Mouse (Mus musculus) cerebellum, adult 2 months (tissue): ENCODE data around the gene Kif4. TPM values are rescaled to one million over a fixed set of nuclear protein-coding genes. Genes with fewer than 3 reads are reported as not detected.

Experiments
- DNase-seq, 2 experiments: peaks; one replicate each; pipeline ENCODE4 v3.0.0; 2021
- H3K27ac ChIP-seq: fragments of 200-500 bp; 2 replicates; pipeline ENCODE4 v1.5.1; 2012; ENCODE audit warnings: low read length, control low read depth, inconsistent platforms; ENCODE audit not compliant: insufficient read depth
- H3K27me3 ChIP-seq: fragments of 200-500 bp; 2 replicates; pipeline ENCODE4 v1.6.1; 2012; ENCODE audit warnings: inconsistent platforms, mild to moderate bottlenecking, low read length, moderate library complexity; ENCODE audit not compliant: control insufficient read depth, insufficient read depth
- H3K4me1 ChIP-seq: fragments of 200-500 bp; 2 replicates; pipeline ENCODE4 v1.6.1; 2011; ENCODE audit warnings: low read length; ENCODE audit not compliant: control insufficient read depth, insufficient read depth
- H3K4me3 ChIP-seq: fragments of 200-500 bp; replicated peaks from 2 replicates; pipeline ENCODE3; 2011; ENCODE audit warnings: mild to moderate bottlenecking, low read depth, low read length, control low read depth; ENCODE audit not compliant: insufficient read depth
- CTCF ChIP-seq: fragments of 200-500 bp; IDR thresholded peaks from 2 replicates; pipeline ENCODE4 v1.5.1; 2011; ENCODE audit warnings: low read depth, mild to moderate bottlenecking, control low read depth, low read length, moderate library complexity, borderline replicate concordance; ENCODE audit not compliant: insufficient read depth
- POLR2A ChIP-seq: fragments of 200-500 bp; IDR thresholded peaks from 2 replicates; pipeline ENCODE4 v1.6.1; 2011; ENCODE audit warnings: low read length, control low read depth, borderline replicate concordance; ENCODE audit not compliant: insufficient read depth
- WGBS: fragments of 180-500 bp; shearing (Covaris S2); methylation state at CpG from one replicate; pipeline ENCODE4 v1.1.7; 2018; 5-methylcytosine and 5-hydroxymethylcytosine counted together
- polyA plus RNA-seq: library from polyadenylated mRNA; depleted of rRNA; stranded (reverse); fragments of >200 nt; gene quantifications from 2 replicates; pipeline ENCODE4 v1.2.3, GENCODE M21; 2012

Gene Kif4
- polyA plus RNA-seq, 1 experiment, result 0.26 TPM

DNA sequence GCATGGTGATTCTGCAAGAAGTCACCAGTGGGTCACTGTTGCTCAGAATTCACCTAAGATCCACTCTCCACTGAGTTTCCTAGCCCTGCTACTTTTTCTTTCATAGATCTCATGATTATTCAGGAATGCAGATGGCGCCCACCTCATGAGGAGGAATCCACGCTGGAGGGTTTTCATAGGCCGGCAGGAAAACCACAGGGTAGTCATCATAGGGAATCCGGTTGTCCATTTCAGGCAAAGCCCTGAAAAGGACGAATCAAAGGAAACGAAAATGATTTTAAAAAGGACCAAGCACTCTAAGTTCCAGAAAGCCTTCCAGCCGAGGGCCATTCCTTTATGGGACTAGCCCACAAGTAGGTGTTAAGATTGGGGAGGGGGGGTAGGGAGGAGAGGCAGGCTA lies 391 bp upstream of the Kif4 start:
- no peaks in the 10 kb centered on the region for H3K4me1 ChIP-seq
- DNase-seq, result no peak
- 18% methylated on average over 7 of the region's 7 CpGs for WGBS
- no peak overlapping the region for H3K27ac ChIP-seq
- TF ChIP-seq CTCF, result no peak
- TF ChIP-seq POLR2A, result no peak
- H3K4me3 ChIP-seq, result peak overlapping the region; percentile 88
- no peaks in the 10 kb centered on the region for H3K27me3 ChIP-seq

DNA sequence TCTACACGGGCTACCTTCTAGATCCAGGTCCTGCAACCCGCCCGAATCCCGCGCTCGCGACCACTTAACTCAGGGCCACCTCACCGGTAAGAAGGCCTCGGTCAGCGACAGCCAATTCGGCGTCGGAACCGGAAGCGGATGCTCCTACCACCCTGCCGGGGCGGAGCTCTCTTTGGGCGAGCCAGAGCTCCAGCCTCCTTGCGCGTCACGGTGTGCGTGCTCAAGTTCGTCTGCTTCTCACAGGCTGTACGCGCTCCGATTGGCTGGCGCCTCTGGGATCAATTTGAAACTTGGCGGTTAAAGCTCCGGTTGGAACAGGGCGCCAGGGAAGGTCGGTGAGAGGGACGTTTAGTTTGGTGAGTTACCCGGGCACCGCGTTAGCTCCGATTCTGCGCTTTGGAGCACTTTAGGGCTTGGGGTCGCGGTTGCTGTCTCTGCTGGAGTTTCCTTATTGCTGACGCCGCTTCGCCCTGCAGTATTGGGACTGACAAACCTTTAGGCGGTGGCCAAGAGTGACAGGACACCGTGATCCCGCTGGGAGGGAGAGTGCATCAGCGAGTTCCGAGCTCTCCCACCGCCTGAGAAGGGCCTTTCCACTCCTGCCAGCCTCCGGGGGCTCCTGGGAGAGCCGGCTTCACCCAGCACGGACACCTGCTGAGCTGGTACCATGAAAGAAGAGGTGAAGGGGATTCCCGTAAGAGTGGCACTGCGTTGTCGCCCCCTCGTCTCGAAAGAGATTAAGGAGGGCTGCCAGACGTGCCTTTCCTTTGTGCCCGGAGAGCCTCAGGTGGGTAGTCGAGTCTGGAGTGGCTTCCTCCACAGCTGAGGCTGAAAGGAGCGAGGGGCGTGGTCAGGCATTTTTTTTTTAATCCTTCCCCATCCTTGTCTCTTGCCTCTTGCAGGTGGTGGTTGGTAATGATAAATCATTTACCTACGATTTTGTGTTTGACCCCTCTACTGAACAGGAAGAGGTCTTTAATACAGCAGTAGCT lies 561 bp downstream of the Kif4 start, which contains the start of gene Pdzd11:
Pdzd11 (minus strand) TSS at position 767 of the 992 bp plus-strand sequence.
- DNase-seq, result peak; percentile 83 to 91
- Histone ChIP-seq H3K4me3 (peak within 1 kb of the TSS; percentile 88), H3K27ac (0 out of 2 replicates have a peak within 1 kb of the TSS, but pooled peaks have one; percentile 58), H3K4me1 (no peaks in the 10 kb centered on the region), H3K27me3 (no peaks in the 10 kb centered on the region)
- peak; percentile 72 for TF ChIP-seq POLR2A
- TF ChIP-seq CTCF, result no peak
- 11% methylated on average over 62 of the region's 62 CpGs for WGBS

DNA sequence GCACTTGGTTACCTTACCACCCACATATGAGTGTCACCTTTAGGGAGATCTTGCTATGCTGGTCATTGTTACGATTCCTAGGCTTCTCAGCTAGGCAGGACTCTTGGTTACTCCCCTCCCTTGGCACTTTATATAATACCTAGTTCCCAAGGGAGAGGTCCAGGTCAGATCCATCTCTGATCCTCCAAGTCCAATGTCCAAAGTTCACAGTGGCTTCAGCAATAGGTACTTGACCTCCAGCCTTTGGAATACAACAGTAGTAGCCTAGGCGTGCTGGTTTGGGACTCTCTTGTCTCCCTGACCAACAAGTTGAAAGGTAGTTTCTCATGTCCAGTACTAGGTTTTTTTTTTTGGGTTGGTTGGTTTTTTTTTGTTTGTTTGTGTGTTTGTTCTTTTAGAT lies 3.5 kb downstream of the Kif4 start:
- WGBS, result 84% methylated on average over 2 of the region's 2 CpGs
- TF ChIP-seq POLR2A, result no peak
- TF ChIP-seq CTCF, result no peak
- H3K27me3 ChIP-seq, result no peaks in the 10 kb centered on the region
- no peak overlapping the region for H3K27ac ChIP-seq
- H3K4me1 ChIP-seq, result no peaks in the 10 kb centered on the region
- DNase-seq, result no peak
- H3K4me3 ChIP-seq, result no peak overlapping the region

DNA sequence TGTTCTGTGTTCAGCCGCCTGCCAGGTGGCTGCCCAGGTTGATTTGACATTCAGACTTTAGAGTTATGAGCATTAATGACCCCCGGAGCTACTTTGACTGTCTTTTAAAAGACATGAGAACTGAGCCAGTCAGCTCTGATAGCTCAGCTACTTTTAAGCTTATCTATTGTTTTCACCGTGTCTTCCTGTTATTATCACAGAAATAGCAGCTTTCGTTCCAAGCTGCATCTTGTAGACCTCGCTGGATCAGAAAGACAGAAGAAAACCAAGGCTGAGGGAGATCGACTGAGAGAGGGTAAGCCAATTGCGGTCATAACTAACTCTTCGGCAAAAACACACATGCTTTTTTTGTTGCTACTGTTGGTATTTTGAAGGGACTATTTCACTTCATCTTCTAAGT lies 12.9 kb downstream of the Kif4 start:
- H3K4me3 ChIP-seq, result no peak overlapping the region
- no peaks in the 10 kb centered on the region for H3K27me3 ChIP-seq
- no peak overlapping the region for H3K27ac ChIP-seq
- whole genome bisulfite sequencing, result 93% methylated on average over 8 of the region's 8 CpGs
- no peaks in the 10 kb centered on the region for H3K4me1 ChIP-seq
- DNase-seq, result no peak
- TF ChIP-seq CTCF, result no peak
- TF ChIP-seq POLR2A, result no peak

DNA sequence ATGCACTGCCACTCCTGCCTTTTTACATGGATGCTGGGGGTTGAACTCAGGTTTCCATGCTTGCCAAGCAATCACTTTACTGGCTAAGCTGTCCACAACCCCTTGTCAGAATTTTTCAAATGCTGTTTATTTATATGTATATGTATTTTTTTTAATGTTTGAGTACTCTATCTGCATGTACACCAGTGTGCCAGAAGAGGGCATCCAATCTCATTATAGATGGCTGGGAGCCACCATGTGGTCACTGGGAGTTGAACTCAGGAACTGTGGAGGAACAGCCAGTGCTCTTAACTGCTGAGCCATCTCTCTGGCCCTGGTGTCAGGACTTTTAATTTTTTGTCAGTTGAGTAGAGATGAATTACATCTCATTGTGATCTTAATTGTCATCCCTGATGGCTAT lies 27.3 kb downstream of the Kif4 start:
- no peaks in the 10 kb centered on the region for H3K4me1 ChIP-seq
- no peaks in the 10 kb centered on the region for H3K27me3 ChIP-seq
- no peak for DNase-seq
- no peak for TF ChIP-seq CTCF
- no peak for TF ChIP-seq POLR2A
- no peak overlapping the region for H3K4me3 ChIP-seq
- H3K27ac ChIP-seq, result no peak overlapping the region

DNA sequence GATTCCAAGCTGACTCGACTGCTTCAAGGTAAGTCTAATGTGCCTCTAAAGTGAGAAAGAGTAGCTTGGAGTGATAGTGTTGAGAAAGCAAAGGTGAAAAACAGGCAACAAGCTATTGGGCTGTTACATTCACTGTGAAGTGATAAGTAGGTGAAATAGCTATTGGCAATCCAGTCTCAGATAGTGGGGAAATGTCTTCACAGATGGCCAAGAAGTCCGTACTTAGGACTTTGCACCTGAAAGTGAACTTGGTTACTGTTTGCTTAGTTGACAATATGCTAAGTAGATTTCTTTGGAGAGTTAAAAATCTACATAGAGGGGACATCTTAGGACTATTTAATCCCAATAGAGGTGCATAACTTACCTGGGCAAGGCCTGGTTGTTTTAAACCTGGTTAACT lies 39.3 kb downstream of the Kif4 start:
- no peak for TF ChIP-seq POLR2A
- no peak for TF ChIP-seq CTCF
- H3K27me3 ChIP-seq, result no peaks in the 10 kb centered on the region
- WGBS, result 89% methylated on average over 2 of the region's 2 CpGs
- no peak overlapping the region for H3K4me3 ChIP-seq
- DNase-seq, result no peak
- H3K4me1 ChIP-seq, result no peaks in the 10 kb centered on the region
- H3K27ac ChIP-seq, result no peak overlapping the region

DNA sequence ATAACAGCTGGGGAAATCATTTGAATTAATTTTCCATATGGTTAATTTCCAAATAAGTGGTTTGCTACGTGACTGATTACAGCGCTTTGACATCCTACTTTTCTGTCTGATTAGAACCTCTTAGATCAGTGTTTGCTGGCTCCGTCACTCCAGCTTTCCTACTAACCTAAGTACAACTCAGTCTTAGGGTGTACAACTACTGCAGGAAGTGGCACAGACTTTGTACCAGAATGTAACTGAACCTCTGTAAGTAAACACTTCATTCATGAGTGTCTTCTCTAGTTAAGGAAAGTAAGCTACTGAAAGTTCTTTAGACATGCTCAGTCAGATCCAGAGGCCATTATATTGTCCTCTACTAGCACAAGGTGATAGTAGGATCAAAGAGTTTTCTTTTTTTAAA lies 52.7 kb downstream of the Kif4 start:
- DNase-seq, result no peak
- Histone ChIP-seq H3K27me3 (no peaks in the 10 kb centered on the region), H3K27ac (no peak overlapping the region), H3K4me1 (no peaks in the 10 kb centered on the region), H3K4me3 (no peak overlapping the region)
- 81% methylated on average over 3 of the region's 3 CpGs for WGBS
- no peak for TF ChIP-seq POLR2A
- no peak for TF ChIP-seq CTCF

DNA sequence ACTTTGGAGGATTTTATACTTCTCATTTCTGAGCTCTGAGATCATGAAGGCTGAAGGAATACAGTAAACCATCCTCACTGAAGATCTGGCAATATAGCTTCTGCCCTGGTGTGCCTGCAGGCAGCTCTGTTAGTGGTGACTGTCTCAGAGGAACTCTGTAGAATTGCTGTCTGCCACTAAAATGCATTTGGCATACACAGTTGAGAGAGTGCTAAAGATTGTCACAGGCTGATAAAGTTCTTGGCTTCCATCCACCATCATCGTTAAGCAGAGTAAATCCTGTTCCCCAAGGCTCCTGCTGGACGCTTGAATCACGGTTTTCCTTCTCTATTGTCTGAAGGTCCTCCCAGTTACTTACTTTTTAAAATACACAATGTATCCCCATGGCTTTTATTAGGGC lies 61.0 kb downstream of the Kif4 start:
- H3K27me3 ChIP-seq, result no peaks in the 10 kb centered on the region
- no peaks in the 10 kb centered on the region for H3K4me1 ChIP-seq
- WGBS, result 8% methylated on average over 3 of the region's 3 CpGs
- no peak overlapping the region for H3K4me3 ChIP-seq
- no peak overlapping the region for H3K27ac ChIP-seq
- TF ChIP-seq CTCF (no peak), POLR2A (no peak)
- DNase-seq, result no peak

DNA sequence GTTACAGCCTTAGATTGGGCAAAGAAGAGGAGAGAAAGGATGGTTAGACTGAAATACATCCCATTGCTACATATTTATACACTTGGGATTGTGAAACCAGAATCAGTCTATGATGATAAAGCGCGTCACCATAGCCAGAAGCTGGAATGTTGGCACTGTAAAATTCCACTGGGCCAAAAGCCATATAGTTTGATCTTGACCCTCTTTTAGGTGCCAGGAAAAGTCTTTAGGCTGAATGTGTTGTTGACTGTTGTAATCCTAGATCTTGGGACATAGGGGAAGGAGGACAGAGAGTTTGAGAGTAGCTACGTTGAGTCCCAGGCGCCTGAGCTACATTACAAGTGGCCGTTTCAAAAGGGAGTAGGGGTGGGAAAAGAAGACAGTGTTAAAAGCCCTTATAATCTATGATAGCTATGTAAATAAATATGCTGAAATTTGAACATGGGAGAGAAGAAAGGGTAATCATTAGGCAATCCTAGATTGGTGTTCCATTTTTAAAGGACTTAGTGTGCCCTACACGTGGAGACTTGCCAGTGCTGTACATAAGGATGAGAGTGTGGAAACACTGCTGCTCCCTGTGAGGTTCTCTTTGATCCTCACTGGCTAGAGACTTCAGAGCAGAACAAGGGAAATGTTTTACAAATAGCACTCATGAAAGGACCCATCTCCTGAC lies 62.0 kb downstream of the Kif4 start:
- 60% methylated on average over 6 of the region's 6 CpGs for WGBS
- TF ChIP-seq CTCF (no peak), POLR2A (no peak)
- H3K27me3 ChIP-seq, result no peaks in the 10 kb centered on the region

More for the DNA sequence above, 62.0 kb downstream of the Kif4 start:
- H3K4me3 ChIP-seq, result no peak overlapping the region
- no peak for DNase-seq
- H3K4me1 ChIP-seq, result no peaks in the 10 kb centered on the region
- H3K27ac ChIP-seq, result no peak overlapping the region
